Mouse (Mus musculus) embryonic facial prominence, embryonic 10.5 days (tissue): ENCODE data around the gene Fgf8. TPM values are rescaled to one million over a fixed set of nuclear protein-coding genes. Genes with fewer than 3 reads are reported as not detected.

ENCODE experiments used
- DNase-seq: peaks from one replicate; pipeline ENCODE4 v3.0.0-alpha.2; 2017; ENCODE audit warnings: low spot score
- H3K27ac ChIP-seq: fragments of 300-500 bp; sonication (generic); replicated peaks from 2 replicates; pipeline ENCODE4 v1.5.1; 2016; ENCODE audit warnings: mild to moderate bottlenecking
- H3K27me3 ChIP-seq: fragments of 300-500 bp; sonication (generic); replicated peaks from 2 replicates; pipeline ENCODE4 v1.6.1; 2016; ENCODE audit warnings: low read depth, mild to moderate bottlenecking; ENCODE audit not compliant: poor library complexity, severe bottlenecking
- H3K36me3 ChIP-seq: fragments of 300-500 bp; sonication (generic); replicated peaks from 2 replicates; pipeline ENCODE4 v1.6.1; 2016; ENCODE audit warnings: mild to moderate bottlenecking, moderate library complexity
- H3K4me1 ChIP-seq: fragments of 300-500 bp; sonication (generic); 2 replicates; pipeline ENCODE4 v1.6.1; 2016
- H3K4me3 ChIP-seq: fragments of 300-500 bp; sonication (generic); 2 replicates; pipeline ENCODE4 v1.5.1; 2016; ENCODE audit warnings: mild to moderate bottlenecking, moderate library complexity
- H3K9me3 ChIP-seq: fragments of 300-500 bp; sonication (generic); 2 replicates; pipeline ENCODE4 v1.6.1; 2016; ENCODE audit warnings: mild to moderate bottlenecking
- WGBS: fragments of 180-500 bp; shearing (Covaris S2); methylation state at CpG from one replicate; pipeline ENCODE4 v1.1.7; 2016; 5-methylcytosine and 5-hydroxymethylcytosine counted together
- polyA plus RNA-seq: library from polyadenylated mRNA; unstranded; fragments of >200 nt; fragmentation: Nextera tagmentation; extraction: Ambion mirVana; gene quantifications from 2 replicates; pipeline ENCODE4 v1.2.1, GENCODE M21; 2016

Fgf8 gene
- polyA plus RNA-seq, 1 experiment from 2014 or later, result 43.2 TPM

DNA sequence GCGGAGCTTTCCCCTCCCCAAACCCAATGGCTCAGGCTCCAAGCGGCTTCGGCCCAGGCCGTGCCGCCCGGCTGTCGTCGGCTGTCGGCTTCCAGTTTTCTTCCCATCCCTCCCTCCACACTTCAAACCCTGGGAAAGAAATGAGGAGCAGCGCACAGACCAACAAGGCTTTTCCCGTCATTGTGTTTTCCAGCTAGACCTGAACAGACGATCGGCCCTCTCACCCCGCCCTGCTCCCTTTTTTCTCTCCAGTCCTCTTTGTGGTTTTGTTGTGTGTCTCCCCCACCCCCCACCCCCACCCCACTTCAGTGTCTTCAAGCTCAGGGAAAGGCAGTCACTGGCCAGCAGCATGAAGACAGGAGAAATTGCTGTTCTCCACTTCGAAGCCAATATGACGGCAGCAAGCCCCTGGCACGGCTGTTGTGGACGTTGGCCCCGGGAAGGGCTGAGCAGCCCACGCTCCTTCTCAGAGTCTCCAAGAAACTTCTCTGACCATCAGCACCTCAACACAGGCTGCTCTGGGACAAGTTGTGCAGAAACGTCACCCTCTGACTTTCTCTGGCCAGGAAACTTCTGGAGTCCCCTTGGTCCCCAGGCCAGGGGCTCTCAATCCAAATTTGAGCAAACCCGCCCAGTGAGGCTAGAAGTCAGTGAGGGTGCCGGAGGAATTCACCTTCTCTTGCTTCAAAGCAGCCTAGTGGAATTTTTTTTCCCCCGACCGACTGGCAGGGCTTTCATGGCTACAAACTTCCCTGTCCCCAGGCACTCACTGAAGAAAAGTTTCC lies 47.0 kb downstream of the Fgf8 start:
- Histone ChIP-seq H3K36me3 (no peaks in the 10 kb centered on the region), H3K27me3 (peaks cover 20% of the 10 kb centered on the region), H3K4me3 (peak overlapping the region; percentile 14; the same call in 1 of the 2 replicates), H3K27ac (peak overlapping the region; percentile 35), H3K4me1 (peaks cover 22% of the 10 kb centered on the region), H3K9me3 (0 out of 2 replicates have a peak, but pooled peaks cover 4% of the 10 kb centered on the region)
- WGBS, result 43% methylated on average over 25 of the region's 25 CpGs
- DNase-seq, result no peak

DNA sequence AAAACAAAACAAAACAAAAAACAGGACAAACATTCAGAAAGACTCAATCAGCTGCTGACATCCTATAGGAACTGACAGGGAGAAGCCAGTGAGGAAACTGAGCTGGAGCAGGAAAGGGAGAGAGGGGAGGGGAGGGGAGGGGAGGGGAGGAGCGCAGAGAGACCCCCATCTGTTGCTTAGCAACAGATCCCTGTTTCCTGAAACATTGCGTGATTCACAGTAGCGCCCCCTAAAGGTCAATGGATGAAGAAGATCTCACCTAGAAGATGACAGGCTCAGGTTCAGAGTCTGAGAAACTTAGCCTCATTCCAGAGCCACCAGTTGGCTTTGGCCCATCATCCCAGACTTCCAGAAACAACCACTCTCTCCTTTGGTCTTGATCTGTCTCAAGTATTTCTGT lies 48.7 kb downstream of the Fgf8 start:
- no peak for DNase-seq
- peaks cover 27% of the 10 kb centered on the region for H3K4me1 ChIP-seq
- peaks cover 20% of the 10 kb centered on the region for H3K27me3 ChIP-seq

DNA sequence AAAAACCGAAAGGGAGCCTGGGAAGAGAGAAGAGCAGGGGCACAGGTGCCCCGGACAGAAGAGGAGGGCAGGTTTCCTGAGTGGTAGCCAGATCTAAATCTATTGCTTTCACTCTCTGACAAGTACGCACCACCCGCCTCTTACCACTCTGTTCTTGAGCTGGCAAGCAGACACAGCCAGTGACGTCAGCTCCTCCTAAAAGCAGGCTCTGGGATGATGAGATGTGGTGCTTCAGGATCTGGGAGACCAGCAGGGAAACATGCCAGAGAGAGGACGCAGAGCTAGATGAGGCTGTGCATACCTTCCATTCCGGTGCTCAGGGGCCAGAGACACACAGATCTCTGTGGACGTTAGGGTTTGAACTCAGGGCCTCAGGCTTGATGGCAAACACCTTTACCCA lies 50.5 kb downstream of the Fgf8 start:
- DNase-seq, result no peak
- Histone ChIP-seq H3K27me3 (peaks cover 21% of the 10 kb centered on the region), H3K4me1 (peaks cover 30% of the 10 kb centered on the region), H3K9me3 (0 out of 2 replicates have a peak, but pooled peaks cover 4% of the 10 kb centered on the region), H3K27ac (no peak overlapping the region), H3K4me3 (no peak overlapping the region), H3K36me3 (no peaks in the 10 kb centered on the region)
- WGBS, result 90% methylated on average over 8 of the region's 8 CpGs

More for the DNA sequence above, 48.7 kb downstream of the Fgf8 start:
- 39% methylated on average over 3 of the region's 3 CpGs for WGBS
- Histone ChIP-seq H3K36me3 (no peaks in the 10 kb centered on the region), H3K4me3 (no peak overlapping the region), H3K27ac (no peak overlapping the region), H3K9me3 (0 out of 2 replicates have a peak, but pooled peaks cover 4% of the 10 kb centered on the region)

DNA sequence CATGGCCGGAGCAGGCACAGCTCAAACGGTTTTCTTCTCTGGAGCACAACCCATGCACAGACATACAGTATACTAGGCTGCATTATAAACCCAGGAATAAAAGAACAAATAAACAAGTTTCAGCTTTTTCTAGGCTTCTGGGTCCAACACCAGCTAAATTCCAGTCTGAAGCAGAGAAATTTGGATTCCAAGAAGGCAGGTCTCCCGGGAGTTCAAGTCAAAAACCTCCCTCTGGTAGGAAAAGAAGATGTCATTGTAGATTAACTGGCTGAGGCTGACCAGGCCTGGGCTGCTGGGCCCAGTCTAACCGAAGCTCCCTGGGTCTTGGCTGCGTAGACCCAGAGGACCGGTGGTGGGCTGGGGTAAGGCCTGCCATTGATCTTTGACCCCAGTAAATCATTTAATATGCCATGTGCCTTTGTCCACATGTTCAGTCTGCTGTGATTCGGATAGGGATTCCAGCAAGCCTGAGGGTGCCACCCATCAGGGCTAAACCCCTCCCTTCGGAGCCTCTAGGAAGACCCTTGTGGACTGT lies 51.6 kb downstream of the Fgf8 start:
- Histone ChIP-seq H3K4me1 (peaks cover 39% of the 10 kb centered on the region), H3K4me3 (no peak overlapping the region), H3K27me3 (peaks cover 19% of the 10 kb centered on the region), H3K36me3 (no peaks in the 10 kb centered on the region), H3K9me3 (0 out of 2 replicates have a peak, but pooled peaks cover 4% of the 10 kb centered on the region), H3K27ac (no peak overlapping the region)
- DNase-seq, result peak; percentile 40
- WGBS, result 63% methylated on average over 8 of the region's 8 CpGs

DNA sequence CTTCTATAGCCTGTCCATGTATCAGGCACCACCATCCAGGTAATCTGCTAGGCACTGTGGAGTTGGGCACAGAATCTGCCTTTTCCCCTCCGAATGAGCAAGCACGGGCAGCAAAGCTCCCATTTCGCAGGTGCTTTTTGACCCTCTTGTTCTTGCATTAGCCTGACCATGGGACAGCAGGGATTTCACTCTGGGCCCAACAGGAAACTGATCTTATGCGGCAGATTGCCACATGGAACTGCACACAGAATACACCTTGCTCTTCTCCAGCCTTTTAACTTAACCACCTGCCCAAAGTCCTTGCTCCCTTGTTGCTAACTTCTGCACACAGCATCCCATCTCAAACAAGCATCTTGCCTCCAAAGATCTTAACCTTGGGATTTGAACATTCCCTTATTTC lies 55.7 kb downstream of the Fgf8 start:
- 63% methylated on average over 4 of the region's 4 CpGs for WGBS
- H3K36me3 ChIP-seq, result no peaks in the 10 kb centered on the region
- H3K4me1 ChIP-seq, result peaks cover 28% of the 10 kb centered on the region
- H3K27me3 ChIP-seq, result peaks cover 28% of the 10 kb centered on the region
- no peaks in the 10 kb centered on the region for H3K9me3 ChIP-seq
- no peak for DNase-seq
- no peak overlapping the region for H3K4me3 ChIP-seq
- H3K27ac ChIP-seq, result no peak overlapping the region

Other genes with a start within 250 kb of the Fgf8 start
- 23.3 and 23.8 TPM in 2 replicates for gene Poll, start 182.4 kb downstream of the Fgf8 start, polyA plus RNA-seq
- gene Gm17018, start 182.3 kb downstream of the Fgf8 start, polyA plus RNA-seq, result 50.3 and 50.8 TPM in 2 replicates
- gene Fbxw4, start 82.6 kb downstream of the Fgf8 start, polyA plus RNA-seq, result 4.2 and 4.7 TPM in 2 replicates
- gene Npm3, start 6.7 kb upstream of the Fgf8 start, polyA plus RNA-seq, result 12.0 and 12.4 TPM in 2 replicates
- 61.3 and 62.3 TPM in 2 replicates for gene Mgea5, start 40.9 kb upstream of the Fgf8 start, polyA plus RNA-seq
- gene Kcnip2, start 73.1 kb upstream of the Fgf8 start, polyA plus RNA-seq, result 0.44 and 0.67 TPM in 2 replicates